Mouse (Mus musculus) MEL (cell line): ENCODE data around the gene Krtap2-4. TPM values are rescaled to one million over a fixed set of nuclear protein-coding genes. Genes with fewer than 3 reads are reported as not detected.
"Not testable (repeated sequence)": the region's sequence is repeated elsewhere in the genome, so short reads cannot be mapped to it uniquely, and the experiment has no call there.

Experiments
- DNase-seq: peaks from one replicate; pipeline ENCODE4 v3.0.0; 2011; ENCODE audit warnings: low read depth, low spot score
- H3K27ac ChIP-seq: 2 replicates; pipeline ENCODE4 v1.5.1; 2012; ENCODE audit warnings: low read depth, mild to moderate bottlenecking, control low read depth, low read length, moderate library complexity; ENCODE audit not compliant: control insufficient read depth
- H3K27me3 ChIP-seq, 2 experiments: fragments of 150-350 bp in 1 of 2; sonication (generic) in 1 of 2; 2 replicates each; pipeline ENCODE4 v1.6.1; 2012; ENCODE audit warnings: low read length in 2 of 2, mild to moderate bottlenecking in 2 of 2, improper control_type of control experiment in 1 of 2, moderate library complexity in 1 of 2; ENCODE audit not compliant: insufficient read depth in 2 of 2, control insufficient read depth in 1 of 2
- H3K36me3 ChIP-seq, 2 experiments: 2 replicates each; pipeline ENCODE4 v1.6.1; 2012 to 2014; ENCODE audit warnings: low read length in 2 of 2, improper control_type of control experiment in 1 of 2, inconsistent platforms in 1 of 2, mild to moderate bottlenecking in 1 of 2; ENCODE audit not compliant: insufficient read depth in 2 of 2, control insufficient read depth in 1 of 2
- H3K4me1 ChIP-seq, 2 experiments: fragments of 150-350 bp in 1 of 2; sonication (generic) in 1 of 2; 2 replicates each; pipeline ENCODE4 v1.6.1; 2012; ENCODE audit warnings: low read length in 2 of 2, improper control_type of control experiment in 1 of 2, mild to moderate bottlenecking in 1 of 2; ENCODE audit not compliant: insufficient read depth in 2 of 2, control insufficient read depth in 1 of 2
- H3K4me3 ChIP-seq, 2 experiments: fragments of 150-350 bp in 1 of 2; sonication (generic) in 1 of 2; 2 replicates each; pipeline ENCODE4 v1.5.1; 2012; ENCODE audit warnings: low read depth in 2 of 2, low read length in 2 of 2, mild to moderate bottlenecking in 2 of 2, moderate library complexity in 2 of 2, control low read depth in 1 of 2, improper control_type of control experiment in 1 of 2; ENCODE audit not compliant: control insufficient read depth in 1 of 2, insufficient read depth in 1 of 2
- H3K79me2 ChIP-seq: 2 replicates; pipeline ENCODE4 v1.6.1; 2012; ENCODE audit warnings: mild to moderate bottlenecking, low read length, moderate library complexity; ENCODE audit not compliant: control insufficient read depth, poor library complexity, insufficient read depth
- H3K9ac ChIP-seq: 2 replicates; pipeline ENCODE4 v1.6.1; 2012; ENCODE audit warnings: low read depth, mild to moderate bottlenecking, control low read depth, low read length, moderate library complexity; ENCODE audit not compliant: control insufficient read depth, poor library complexity, severe bottlenecking
- H3K9me3 ChIP-seq: fragments of 150-350 bp; sonication (generic); replicated peaks from 2 replicates; pipeline ENCODE4 v1.6.1; 2012; ENCODE audit warnings: mild to moderate bottlenecking, low read length, improper control_type of control experiment, moderate library complexity; ENCODE audit not compliant: insufficient read depth
- CHD2 ChIP-seq: IDR thresholded peaks from 2 replicates; pipeline ENCODE4 v1.6.1; 2011; ENCODE audit warnings: low read length, improper control_type of control experiment
- ETS1 ChIP-seq: IDR thresholded peaks from 2 replicates; pipeline ENCODE4 v1.6.1; 2012; ENCODE audit warnings: low read depth, mild to moderate bottlenecking, inconsistent platforms, low read length, improper control_type of control experiment, moderate library complexity
- JUND ChIP-seq: IDR thresholded peaks from 2 replicates; pipeline ENCODE4 v1.6.1; 2011; ENCODE audit warnings: low read depth, mild to moderate bottlenecking, improper control_type of control experiment, low read length
- KAT2A ChIP-seq: conservative IDR thresholded peaks from 2 replicates; pipeline ENCODE4 v1.6.1; 2012; ENCODE audit warnings: low read depth, low read length, improper control_type of control experiment, inconsistent platforms
- MAX ChIP-seq: IDR thresholded peaks from 2 replicates; pipeline ENCODE4 v1.6.1; 2011; ENCODE audit warnings: low read length, improper control_type of control experiment
- MEF2A ChIP-seq: IDR thresholded peaks from 2 replicates; pipeline ENCODE4 v1.6.1; 2014; ENCODE audit warnings: low read depth, mild to moderate bottlenecking, inconsistent platforms, low read length, improper control_type of control experiment; ENCODE audit not compliant: poor library complexity, insufficient replicate concordance, severe bottlenecking; ENCODE audit errors: extremely low read depth
- MYC ChIP-seq: IDR thresholded peaks from 2 replicates; pipeline ENCODE4 v1.6.1; 2011; ENCODE audit warnings: low read depth, mild to moderate bottlenecking, low read length, improper control_type of control experiment, moderate library complexity
- NRF1 ChIP-seq: IDR thresholded peaks from 2 replicates; pipeline ENCODE4 v1.6.1; 2014; ENCODE audit warnings: low read depth, mild to moderate bottlenecking, inconsistent platforms, low read length, improper control_type of control experiment, moderate library complexity; ENCODE audit not compliant: poor library complexity, insufficient read depth, severe bottlenecking
- POLR2AphosphoS5 ChIP-seq: IDR thresholded peaks from 2 replicates; pipeline ENCODE4 v1.6.1; 2012; ENCODE audit warnings: low read depth, borderline replicate concordance, mild to moderate bottlenecking, inconsistent platforms, low read length, moderate library complexity, mixed read lengths
- RCOR1 ChIP-seq: IDR thresholded peaks from 2 replicates; pipeline ENCODE4 v1.6.1; 2012; ENCODE audit warnings: low read depth, mild to moderate bottlenecking, inconsistent platforms, low read length, improper control_type of control experiment
- SIN3A ChIP-seq: IDR thresholded peaks from 2 replicates; pipeline ENCODE4 v1.6.1; 2012; ENCODE audit warnings: low read length, improper control_type of control experiment, inconsistent platforms
- SMC3 ChIP-seq: IDR thresholded peaks from 2 replicates; pipeline ENCODE4 v1.6.1; 2011; ENCODE audit warnings: low read depth, low read length, improper control_type of control experiment
- TAL1 ChIP-seq: IDR thresholded peaks from 2 replicates; pipeline ENCODE4 v1.6.1; 2012; ENCODE audit warnings: mild to moderate bottlenecking, inconsistent platforms, low read length, moderate library complexity, mixed read lengths
- TBP ChIP-seq: IDR thresholded peaks from 2 replicates; pipeline ENCODE4 v1.8.0; 2011; ENCODE audit warnings: low read depth, low read length, improper control_type of control experiment
- TCF12 ChIP-seq: IDR thresholded peaks from 2 replicates; pipeline ENCODE4 v1.6.1; 2014; ENCODE audit warnings: low read depth, mild to moderate bottlenecking, inconsistent platforms, low read length, improper control_type of control experiment, moderate library complexity
- USF1 ChIP-seq: IDR thresholded peaks from 2 replicates; pipeline ENCODE4 v1.6.1; 2014; ENCODE audit warnings: low read depth, mild to moderate bottlenecking, inconsistent platforms, low read length, improper control_type of control experiment, moderate library complexity
- ZC3H11A ChIP-seq: IDR thresholded peaks from 2 replicates; pipeline ENCODE4 v1.6.1; 2012; ENCODE audit warnings: low read depth, mild to moderate bottlenecking, inconsistent platforms, low read length, improper control_type of control experiment
- ZMIZ1 ChIP-seq: IDR thresholded peaks from 2 replicates; pipeline ENCODE4 v1.6.1; 2012; ENCODE audit warnings: low read depth, mild to moderate bottlenecking, inconsistent platforms, low read length, improper control_type of control experiment, moderate library complexity
- polyA plus RNA-seq, 2 experiments: library from polyadenylated mRNA; stranded (reverse) in 1 of 2; unstranded in 1 of 2; fragments of >175 nt in 1 of 2; fragments of >200 nt in 1 of 2; gene quantifications; 2 replicates each; pipeline versions ENCODE4 v1.2.1 to v1.2.4; 2012; ENCODE audit warnings: low replicate concordance in 2 of 2, low read depth in 1 of 2; ENCODE audit not compliant: insufficient read length in 2 of 2, insufficient read depth in 1 of 2, missing spikeins in 1 of 2
- total RNA-seq: library from RNA; depleted of rRNA; stranded (reverse); fragments of 300-350 nt; gene quantifications from 2 replicates; pipeline ENCODE4 v1.2.3, GENCODE M21; 2012

The Krtap2-4 gene
- total and polyA plus RNA-seq, 3 experiments: not detected

DNA sequence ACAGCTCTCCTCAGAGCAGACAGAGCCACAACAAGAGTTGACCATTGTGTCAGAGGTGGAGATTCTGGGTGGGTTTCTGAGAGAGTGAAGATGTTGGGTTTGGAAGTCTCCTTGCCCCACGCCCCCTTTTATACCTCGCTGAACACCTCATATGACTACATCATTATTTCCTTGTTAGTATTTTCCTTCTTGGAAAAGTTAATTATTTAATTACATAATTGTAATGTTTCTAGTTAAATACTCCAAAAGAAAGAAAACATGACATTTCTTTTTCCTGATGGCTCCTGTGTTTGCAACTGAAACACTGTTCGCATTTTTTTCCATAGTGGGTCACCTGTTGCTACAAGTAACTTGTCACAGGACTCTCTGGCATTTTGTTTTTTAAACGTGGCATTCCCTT lies 13.5 kb upstream of the Krtap2-4 start, which contains the start of gene Krtap4-1:
Gene Krtap4-1 (minus strand): TSS at position 101 of the 400 bp plus-strand sequence.
- no peaks in the 10 kb centered on the region for H3K79me2 ChIP-seq

GRCm38 (mm10) chr11:99620335-99620734 lies 5.7 kb upstream of the Krtap2-4 start, which contains the start of gene Gm11562:
Gene Gm11562 (minus strand): TSS chr11:99620435.
- Histone ChIP-seq H3K79me2 (no peaks in the 10 kb centered on the region), H3K27ac (no peak within 1 kb of the TSS), H3K36me3 (no peaks in the 10 kb centered on the region), H3K9ac (no peak within 1 kb of the TSS), H3K4me1 (no peaks in the 10 kb centered on the region), H3K9me3 (no peaks in the 10 kb centered on the region), H3K4me3 (no peak within 1 kb of the TSS), H3K27me3 (0 out of 4 replicates have a peak, but pooled peaks cover 0 to 1% of the 10 kb centered on the region in 2 experiments)
- TF ChIP-seq USF1: no peak
- TF ChIP-seq CHD2: no peak
- no peak for TF ChIP-seq MYC
- DNase-seq: no peak

More for the DNA sequence above, 13.5 kb upstream of the Krtap2-4 start, which contains the start of gene Krtap4-1:
- H3K4me3 ChIP-seq: no peak within 1 kb of the TSS
- no peaks in the 10 kb centered on the region for H3K4me1 ChIP-seq
- H3K36me3 ChIP-seq: no peaks in the 10 kb centered on the region
- H3K9ac ChIP-seq: no peak within 1 kb of the TSS
- no peak for DNase-seq
- H3K9me3 ChIP-seq: no peaks in the 10 kb centered on the region
- TF ChIP-seq KAT2A (no peak), TCF12 (no peak), ZMIZ1 (no peak), TBP (no peak), NRF1 (no peak), ZC3H11A (no peak), TAL1 (no peak), MEF2A (no peak), POLR2AphosphoS5 (no peak), SIN3A (no peak), MAX (no peak), JUND (no peak), SMC3 (no peak), RCOR1 (no peak), ETS1 (no peak)
- H3K27me3 ChIP-seq: 0 out of 4 replicates have a peak, but pooled peaks cover 0 to 1% of the 10 kb centered on the region in 2 experiments
- H3K27ac ChIP-seq: no peak within 1 kb of the TSS

DNA sequence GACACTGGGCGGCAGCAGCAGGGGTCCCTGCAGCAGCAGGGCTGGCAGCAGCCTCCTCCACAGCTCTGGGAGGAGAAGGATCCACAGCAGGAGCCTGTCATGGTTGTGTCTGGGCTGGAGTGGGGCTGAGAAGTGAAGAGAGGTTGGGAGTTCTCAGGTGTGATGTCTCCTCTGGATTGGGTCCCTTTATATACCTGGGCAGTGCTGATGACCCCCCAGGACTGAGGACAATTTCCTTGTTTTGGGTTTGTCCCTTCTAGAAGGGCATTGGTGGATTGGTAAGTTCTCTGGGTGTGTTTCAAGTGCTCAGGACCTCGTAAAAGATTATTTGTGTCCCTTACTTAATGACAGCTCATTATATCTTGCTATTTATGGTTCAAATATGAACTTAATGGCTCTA lies 4.6 kb downstream of the Krtap2-4 start, which contains the start of gene Gm11937:
Gene Gm11937 (minus strand): TSS at position 101 of the 400 bp plus-strand sequence.
- not testable (repeated sequence) for H3K27me3 ChIP-seq, H3K79me2 ChIP-seq, H3K4me3 ChIP-seq

More for the DNA sequence above, 4.6 kb downstream of the Krtap2-4 start, which contains the start of gene Gm11937:
- not testable (repeated sequence) for H3K9me3 ChIP-seq, H3K4me1 ChIP-seq, H3K36me3 ChIP-seq, H3K27ac ChIP-seq, H3K9ac ChIP-seq, DNase-seq
